Mouse (Mus musculus): ENCODE data around the gene Krtap16-1. TPM values are rescaled to one million over a fixed set of nuclear protein-coding genes. Genes with fewer than 3 reads are reported as not detected.
A peak's percentile ranks its signal among the peaks of the same experiment; 100 is the strongest.

Gene Krtap16-1
- polyA plus RNA-seq (2016; fragmentation: Nextera tagmentation; extraction: Ambion mirVana): not detected in 2 replicates

DNA sequence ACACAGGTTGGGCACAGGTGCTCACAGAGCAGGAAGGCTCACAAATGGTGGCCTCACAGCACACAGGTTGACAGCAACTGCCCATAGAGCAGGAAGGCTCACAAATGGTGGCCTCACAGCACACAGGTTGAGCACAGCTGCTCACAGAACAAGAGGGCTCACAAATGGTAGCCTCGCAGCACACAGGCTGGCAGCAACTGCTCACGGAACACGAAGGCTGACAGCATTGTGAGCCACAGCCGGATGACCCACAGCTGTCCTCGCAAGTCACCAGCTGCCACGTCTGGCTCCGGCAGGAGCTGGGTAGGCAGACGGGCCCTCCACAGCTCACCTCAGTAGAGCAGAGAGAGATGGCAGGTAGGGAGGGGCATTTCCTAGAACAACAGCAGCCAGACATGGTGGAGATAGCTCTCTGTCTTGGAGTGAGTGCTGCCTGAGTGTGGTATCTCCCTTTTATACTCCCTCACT is at the start of gene Krtap16-1:
TSS of gene Krtap16-1 (minus strand) at position 418 of the 468 bp plus-strand sequence.
- H3K36me3 ChIP-seq: no peaks in the 10 kb centered on the region
- peaks cover 3% of the 10 kb centered on the region; the same call in 1 of the 2 replicates for H3K27me3 ChIP-seq (ENCODE audit: insufficient read depth, poor library complexity, severe bottlenecking)
- H3K4me1 ChIP-seq (replicated peaks): no peaks in the 10 kb centered on the region
- no peak within 1 kb of the TSS for H3K4me3 ChIP-seq
- H3K27ac ChIP-seq: no peak within 1 kb of the TSS
- no peak for DNase-seq (ENCODE audit: low spot score)
- no peaks in the 10 kb centered on the region for H3K9me3 ChIP-seq
- WGBS: 80% methylated on average over 8 of the region's 8 CpGs

DNA sequence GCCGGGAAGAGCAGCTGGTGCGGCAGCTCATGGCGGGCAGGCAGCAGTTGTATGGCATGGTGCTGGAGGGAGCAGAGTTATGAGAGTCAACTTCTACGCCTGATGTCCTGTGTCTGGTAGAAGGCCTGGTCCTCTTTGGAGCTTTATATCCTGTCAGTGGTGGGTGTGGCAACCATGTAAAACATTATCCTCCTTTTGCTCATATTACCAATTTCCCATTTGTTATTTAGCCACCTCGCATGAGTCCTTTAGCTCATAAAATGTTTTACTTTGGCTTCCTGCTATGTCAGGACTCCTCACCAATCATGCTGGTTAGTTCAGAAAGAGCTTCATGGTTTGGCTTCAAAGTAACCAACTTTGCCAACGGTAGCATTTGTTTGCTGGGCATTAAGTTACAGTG is 43.4 kb upstream of the Krtap16-1 start, which contains the start of gene Krt33b:
TSS of gene Krt33b (minus strand) at position 101 of the 400 bp plus-strand sequence.
- H3K36me3 ChIP-seq: no peaks in the 10 kb centered on the region
- no peaks in the 10 kb centered on the region for H3K27me3 ChIP-seq (ENCODE audit: insufficient read depth, poor library complexity, severe bottlenecking)
- H3K4me3 ChIP-seq: no peak within 1 kb of the TSS
- no peak for DNase-seq (ENCODE audit: low spot score)
- H3K4me1 ChIP-seq (replicated peaks): peaks cover 5% of the 10 kb centered on the region
- H3K27ac ChIP-seq: no peak within 1 kb of the TSS
- H3K9me3 ChIP-seq: no peaks in the 10 kb centered on the region
- WGBS: 92% methylated on average over 6 of the region's 6 CpGs

DNA sequence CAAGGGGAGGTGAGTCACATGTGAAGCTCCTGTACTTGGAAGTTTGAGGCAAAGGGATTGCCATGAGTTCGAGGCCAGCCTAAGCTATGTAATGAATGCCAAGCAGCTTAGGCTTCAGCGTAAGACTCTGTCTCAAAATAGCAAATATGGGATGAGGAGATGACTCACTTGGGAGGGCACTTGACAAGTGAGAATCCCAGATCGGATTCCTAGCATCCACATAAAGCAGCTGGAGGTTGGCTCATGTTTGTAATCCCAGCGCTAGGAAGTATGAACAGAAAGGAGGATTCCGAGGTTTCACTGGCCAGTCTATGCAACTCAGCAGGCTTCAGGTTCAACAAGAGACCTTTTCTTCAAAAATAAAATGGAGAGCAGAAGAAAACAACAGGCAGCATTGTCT is 35.0 kb upstream of the Krtap16-1 start:
- Histone ChIP-seq H3K27me3 (ENCODE audit: insufficient read depth, poor library complexity, severe bottlenecking) (no peaks in the 10 kb centered on the region), H3K36me3 (no peaks in the 10 kb centered on the region), H3K27ac (no peak overlapping the region), H3K4me1 (replicated peaks) (peaks cover 5% of the 10 kb centered on the region), H3K9me3 (no peaks in the 10 kb centered on the region), H3K4me3 (no peak overlapping the region)
- WGBS: 82% methylated on average over 5 of the region's 5 CpGs
- no peak for DNase-seq (ENCODE audit: low spot score)

DNA sequence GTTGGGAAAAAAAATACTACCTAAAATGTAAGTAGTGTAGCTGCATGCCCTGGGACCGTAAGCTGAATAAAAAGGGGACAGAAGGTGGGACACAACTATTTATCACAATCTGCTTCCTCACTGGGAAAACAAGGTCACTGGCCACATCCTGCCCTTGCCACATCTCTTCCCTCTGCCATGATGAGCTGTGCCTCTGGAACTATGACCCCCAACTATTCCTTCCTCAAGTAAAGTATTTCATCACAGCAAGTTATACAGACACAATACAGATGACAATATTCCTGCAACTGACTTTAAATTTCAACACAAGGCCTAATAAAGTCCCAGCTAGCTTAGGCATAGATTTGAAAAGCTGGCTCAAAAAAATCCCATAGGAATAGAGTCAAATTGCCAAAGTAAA is 33.1 kb upstream of the Krtap16-1 start:
- Histone ChIP-seq H3K9me3 (no peaks in the 10 kb centered on the region), H3K27me3 (ENCODE audit: insufficient read depth, poor library complexity, severe bottlenecking) (no peaks in the 10 kb centered on the region), H3K4me1 (replicated peaks) (no peaks in the 10 kb centered on the region), H3K27ac (no peak overlapping the region), H3K4me3 (no peak overlapping the region), H3K36me3 (no peaks in the 10 kb centered on the region)
- WGBS: 97% methylated on average over 1 of the region's 1 CpGs
- no peak for DNase-seq (ENCODE audit: low spot score)

DNA sequence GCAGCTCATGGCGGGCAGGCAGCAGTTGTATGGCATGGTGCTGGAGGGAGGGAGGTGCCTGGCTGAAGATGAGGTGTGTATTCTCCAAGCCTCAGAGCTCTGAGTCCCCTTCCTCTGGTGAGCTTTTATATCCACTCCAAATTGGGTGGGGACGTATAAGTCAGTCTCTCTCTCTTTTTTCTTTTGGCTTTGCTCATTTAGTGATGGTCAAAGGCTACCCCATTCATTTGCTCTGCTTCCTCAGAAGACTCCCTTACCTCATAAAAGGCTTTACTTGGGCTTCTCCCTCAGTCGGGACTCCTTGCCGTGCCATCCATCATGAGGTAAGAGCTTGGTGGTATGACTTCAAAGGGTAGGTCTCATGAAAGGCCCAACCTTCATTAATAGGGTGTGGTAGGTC is 29.7 kb upstream of the Krtap16-1 start, which contains the start of gene Krt33a:
TSS of gene Krt33a (minus strand) at position 101 of the 400 bp plus-strand sequence.
- Histone ChIP-seq H3K9me3 (no peaks in the 10 kb centered on the region), H3K4me3 (no peak within 1 kb of the TSS), H3K4me1 (replicated peaks) (no peaks in the 10 kb centered on the region), H3K27ac (no peak within 1 kb of the TSS), H3K27me3 (ENCODE audit: insufficient read depth, poor library complexity, severe bottlenecking) (no peaks in the 10 kb centered on the region), H3K36me3 (no peaks in the 10 kb centered on the region)
- no peak for DNase-seq (ENCODE audit: low spot score)
- 80% methylated on average over 4 of the region's 4 CpGs for WGBS

DNA sequence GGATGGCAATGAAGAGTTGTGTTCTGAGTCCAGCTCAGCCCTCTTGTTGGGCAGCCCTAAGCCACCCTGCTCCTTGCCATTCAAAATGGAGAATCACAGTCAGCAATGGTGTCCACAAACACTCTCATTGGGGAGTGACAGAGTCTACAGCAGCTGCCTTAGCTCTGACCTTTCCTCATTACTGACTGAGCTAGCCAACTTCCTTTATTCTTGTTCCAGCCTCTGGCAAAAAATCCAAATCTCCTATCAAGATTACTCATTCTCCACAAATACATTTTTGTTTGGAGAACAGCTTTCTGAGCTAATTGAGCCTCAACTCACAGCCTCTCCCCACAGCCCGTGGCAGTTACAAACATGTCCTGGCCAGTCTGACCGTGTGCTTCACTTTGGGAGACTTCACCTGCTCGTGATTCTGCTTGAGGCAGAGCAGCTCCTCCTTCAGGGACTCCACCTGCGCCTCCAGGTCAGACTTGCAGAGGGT is 27.3 kb upstream of the Krtap16-1 start:
- no peak for DNase-seq (ENCODE audit: low spot score)
- Histone ChIP-seq H3K36me3 (no peaks in the 10 kb centered on the region), H3K4me3 (no peak overlapping the region), H3K9me3 (no peaks in the 10 kb centered on the region), H3K4me1 (replicated peaks) (no peaks in the 10 kb centered on the region), H3K27me3 (ENCODE audit: insufficient read depth, poor library complexity, severe bottlenecking) (no peaks in the 10 kb centered on the region), H3K27ac (no peak overlapping the region)
- 84% methylated on average over 4 of the region's 4 CpGs for WGBS

DNA sequence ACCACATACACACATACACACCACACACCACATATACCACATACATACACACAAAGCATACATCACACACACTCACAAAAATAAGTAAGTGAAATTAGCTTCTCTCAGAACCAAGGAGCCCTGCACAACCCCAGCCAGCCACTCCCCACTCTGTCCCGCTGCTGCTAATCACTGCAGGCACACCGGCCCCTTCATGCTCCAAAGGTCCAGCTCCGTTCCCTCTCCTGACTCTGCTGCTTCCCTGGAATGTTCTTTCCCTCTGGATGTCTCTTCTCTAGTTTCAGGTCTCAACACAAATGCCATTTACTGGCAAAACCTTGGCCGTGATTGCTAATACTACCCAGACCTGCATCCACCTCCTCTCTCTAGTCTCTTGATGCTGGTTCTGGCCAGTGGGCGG is 24.3 kb upstream of the Krtap16-1 start:
- WGBS: 81% methylated on average over 5 of the region's 5 CpGs
- Histone ChIP-seq H3K4me3 (no peak overlapping the region), H3K36me3 (no peaks in the 10 kb centered on the region), H3K27me3 (ENCODE audit: insufficient read depth, poor library complexity, severe bottlenecking) (no peaks in the 10 kb centered on the region), H3K4me1 (replicated peaks) (no peaks in the 10 kb centered on the region), H3K9me3 (no peaks in the 10 kb centered on the region), H3K27ac (no peak overlapping the region)
- no peak for DNase-seq (ENCODE audit: low spot score)

DNA sequence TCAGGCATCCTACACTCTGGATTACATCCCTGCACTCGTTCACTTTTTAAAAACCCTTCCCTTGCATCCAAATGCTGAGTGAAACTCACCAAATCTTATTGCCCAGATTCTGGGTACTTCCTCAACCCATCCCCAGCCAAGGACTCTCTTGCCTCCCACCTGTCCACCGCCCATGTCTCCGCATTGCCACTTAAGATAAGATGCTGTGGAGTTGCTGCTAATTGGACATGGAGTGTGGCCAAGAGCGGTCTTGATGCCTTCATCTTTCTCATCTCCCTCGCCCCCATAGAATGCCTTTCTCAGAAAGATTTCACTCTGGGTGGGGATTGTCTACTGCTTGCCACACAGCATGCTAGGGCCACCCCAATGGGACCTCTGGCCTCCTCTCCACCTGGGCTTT is 21.9 kb upstream of the Krtap16-1 start:
- Histone ChIP-seq H3K4me3 (no peak overlapping the region), H3K4me1 (replicated peaks) (no peaks in the 10 kb centered on the region), H3K9me3 (no peaks in the 10 kb centered on the region), H3K27me3 (ENCODE audit: insufficient read depth, poor library complexity, severe bottlenecking) (no peaks in the 10 kb centered on the region), H3K27ac (no peak overlapping the region), H3K36me3 (no peaks in the 10 kb centered on the region)
- no peak for DNase-seq (ENCODE audit: low spot score)
- WGBS: 90% methylated on average over 5 of the region's 5 CpGs

DNA sequence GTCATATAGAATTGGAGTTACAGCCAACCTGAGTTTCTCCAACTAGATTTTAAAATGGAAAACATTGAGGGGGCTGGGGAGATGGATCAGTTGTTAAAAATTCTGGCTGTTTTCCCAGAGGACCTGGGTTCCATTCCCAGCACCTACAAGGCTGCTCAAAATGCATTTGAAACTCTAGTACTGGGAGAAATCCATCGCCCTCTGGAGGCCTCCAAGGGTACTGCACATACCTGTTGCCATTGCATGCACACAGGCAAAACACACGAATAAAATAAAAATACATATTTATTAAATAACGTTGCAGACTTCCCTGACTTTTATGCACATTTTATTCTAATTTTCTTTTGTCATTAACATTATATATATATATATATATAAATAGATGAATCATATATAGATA is 20.2 kb upstream of the Krtap16-1 start:
- no peak for DNase-seq (ENCODE audit: low spot score)
- H3K9me3 ChIP-seq: no peaks in the 10 kb centered on the region
- H3K4me3 ChIP-seq: no peak overlapping the region
- no peaks in the 10 kb centered on the region for H3K36me3 ChIP-seq
- no peaks in the 10 kb centered on the region for H3K4me1 ChIP-seq (replicated peaks)
- H3K27ac ChIP-seq: no peak overlapping the region
- no peaks in the 10 kb centered on the region for H3K27me3 ChIP-seq (ENCODE audit: insufficient read depth, poor library complexity, severe bottlenecking)
- WGBS: 49% methylated on average over 3 of the region's 3 CpGs

DNA sequence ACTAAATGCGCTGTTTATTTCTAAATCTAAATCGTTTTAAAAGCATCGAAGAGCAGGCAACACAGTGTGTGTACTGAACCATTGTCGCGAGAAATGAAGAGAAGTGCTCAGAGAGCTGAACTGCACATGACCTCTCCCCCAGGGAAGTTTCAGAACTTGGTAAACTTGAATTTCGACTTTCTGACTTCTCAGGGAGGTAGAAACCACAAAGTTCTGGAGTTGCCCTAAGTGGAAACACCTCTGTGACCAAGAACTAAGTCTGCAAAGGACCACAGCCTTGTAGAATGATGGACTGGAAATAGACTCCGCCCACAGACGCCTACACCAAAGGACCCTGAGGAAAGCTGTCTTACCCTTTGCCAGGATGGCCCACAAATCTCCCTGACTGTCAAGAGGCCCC is 19.5 kb upstream of the Krtap16-1 start:
- no peak overlapping the region for H3K27ac ChIP-seq
- DNase-seq (ENCODE audit: low spot score): no peak
- H3K27me3 ChIP-seq (ENCODE audit: insufficient read depth, poor library complexity, severe bottlenecking): no peaks in the 10 kb centered on the region
- H3K4me1 ChIP-seq (replicated peaks): no peaks in the 10 kb centered on the region
- H3K36me3 ChIP-seq: no peaks in the 10 kb centered on the region
- H3K9me3 ChIP-seq: no peaks in the 10 kb centered on the region
- no peak overlapping the region for H3K4me3 ChIP-seq
- WGBS: 89% methylated on average over 8 of the region's 8 CpGs

DNA sequence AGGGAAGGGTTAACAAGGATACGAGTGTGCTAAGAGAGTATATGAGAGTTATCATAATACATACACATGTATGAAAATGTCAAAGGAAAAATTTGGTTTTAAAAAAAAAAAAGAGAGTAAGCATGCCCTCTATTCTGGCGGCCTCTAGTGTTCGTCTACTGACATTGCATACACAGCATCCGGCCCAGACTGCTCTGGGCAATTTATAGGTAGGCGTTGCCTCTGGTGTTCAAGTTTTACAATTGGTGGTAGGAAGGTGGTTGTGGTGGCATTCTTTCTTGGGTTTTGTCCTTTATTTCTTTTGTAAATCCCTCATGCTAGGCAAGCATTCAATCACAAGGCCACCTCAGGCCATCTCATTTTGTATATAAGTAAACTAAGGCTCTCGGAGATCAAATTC is 18.4 kb upstream of the Krtap16-1 start:
- Histone ChIP-seq H3K27me3 (ENCODE audit: insufficient read depth, poor library complexity, severe bottlenecking) (no peaks in the 10 kb centered on the region), H3K4me1 (replicated peaks) (no peaks in the 10 kb centered on the region), H3K9me3 (no peaks in the 10 kb centered on the region), H3K27ac (no peak overlapping the region), H3K4me3 (no peak overlapping the region), H3K36me3 (no peaks in the 10 kb centered on the region)
- WGBS: 31% methylated on average over 6 of the region's 6 CpGs
- DNase-seq (ENCODE audit: low spot score): peak; percentile 31

DNA sequence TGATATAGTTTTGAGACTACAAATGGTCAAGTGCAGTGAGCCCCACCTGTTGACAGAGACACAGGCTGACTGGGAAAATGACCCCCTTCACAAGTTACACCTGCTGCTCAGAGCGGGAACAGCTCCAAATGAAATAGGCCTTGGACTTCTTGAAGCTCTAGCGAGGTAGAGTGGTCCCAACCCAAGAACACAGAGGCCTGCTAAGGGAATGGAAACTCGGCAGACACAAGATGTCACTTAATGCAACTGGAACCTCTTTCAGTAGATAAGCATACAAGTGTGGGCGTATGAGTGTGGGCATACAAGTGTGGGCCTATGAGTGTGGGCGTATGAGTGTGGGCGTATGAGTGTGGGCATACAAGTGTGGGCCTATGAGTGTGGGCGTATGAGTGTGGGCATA is 12.7 kb upstream of the Krtap16-1 start:
- Histone ChIP-seq H3K27ac (no peak overlapping the region), H3K4me3 (no peak overlapping the region), H3K9me3 (no peaks in the 10 kb centered on the region), H3K36me3 (no peaks in the 10 kb centered on the region), H3K4me1 (replicated peaks) (no peaks in the 10 kb centered on the region), H3K27me3 (ENCODE audit: insufficient read depth, poor library complexity, severe bottlenecking) (peaks cover 6% of the 10 kb centered on the region)
- no peak for DNase-seq (ENCODE audit: low spot score)
- WGBS: 89% methylated on average over 7 of the region's 7 CpGs

DNA sequence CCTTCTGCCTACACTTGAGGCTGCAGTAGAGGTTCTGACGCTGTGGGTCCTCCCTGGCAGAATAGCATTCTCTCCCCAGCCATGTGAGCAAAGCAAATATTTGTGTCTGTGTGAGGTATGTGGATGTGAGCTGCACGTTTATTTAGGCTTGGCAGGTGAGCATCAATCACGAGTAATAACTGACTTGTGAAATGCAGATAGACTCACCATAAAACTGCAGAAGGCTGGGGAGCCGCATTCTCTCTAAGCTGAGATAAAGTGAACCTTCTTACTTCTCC is 7.9 kb upstream of the Krtap16-1 start:
- 75% methylated on average over 4 of the region's 4 CpGs for WGBS
- Histone ChIP-seq H3K27ac (no peak overlapping the region), H3K4me3 (no peak overlapping the region), H3K9me3 (no peaks in the 10 kb centered on the region), H3K36me3 (no peaks in the 10 kb centered on the region), H3K4me1 (replicated peaks) (peaks cover 7% of the 10 kb centered on the region), H3K27me3 (ENCODE audit: insufficient read depth, poor library complexity, severe bottlenecking) (peaks cover 24% of the 10 kb centered on the region)
- DNase-seq (ENCODE audit: low spot score): no peak

All from hindbrain, embryonic 10.5 days (tissue).